Mouse (Mus musculus) gastrocnemius, adult 2 months (tissue): ENCODE measurements around the gene Bak1. TPM values are rescaled to one million over a fixed set of nuclear protein-coding genes. Genes with fewer than 3 reads are reported as not detected.
A peak's percentile ranks its signal among the peaks of the same experiment; 100 is the strongest.

Source experiments
- DNase-seq: peaks from one replicate; pipeline ENCODE4 v3.0.0; 2022
- H3K27ac ChIP-seq: fragments of 200-600 bp; 2 replicates; pipeline ENCODE4 v1.8.1; 2022; ENCODE audit warnings: mild to moderate bottlenecking
- H3K4me3 ChIP-seq: fragments of 200-600 bp; 2 replicates; pipeline ENCODE4 v1.8.1; 2022; ENCODE audit warnings: mild to moderate bottlenecking, moderate library complexity
- CTCF ChIP-seq: fragments of 200-600 bp; IDR thresholded peaks from 2 replicates; pipeline ENCODE4 v1.8.1; 2022; ENCODE audit warnings: antibody characterized with exemption, mild to moderate bottlenecking, moderate library complexity
- intact Hi-C: fragments of 180-260 bp; cut with DNase I; formaldehyde crosslinking; loops from one replicate; pipeline ENCODE4 v1.15.1; 2025
- total RNA-seq, 2 experiments: library from RNA; stranded (reverse); gene quantifications; 2 replicates each; pipeline ENCODE4 v1.2.3; 2021

Gene Bak1
- total RNA-seq, 2 experiments from 2014 or later: 15.5 to 20.1 TPM

GRCm38 (mm10) chr17:27064195-27064594 is 35.4 kb upstream of the Bak1 start:
- H3K4me3 ChIP-seq: no peak overlapping the region

DNA sequence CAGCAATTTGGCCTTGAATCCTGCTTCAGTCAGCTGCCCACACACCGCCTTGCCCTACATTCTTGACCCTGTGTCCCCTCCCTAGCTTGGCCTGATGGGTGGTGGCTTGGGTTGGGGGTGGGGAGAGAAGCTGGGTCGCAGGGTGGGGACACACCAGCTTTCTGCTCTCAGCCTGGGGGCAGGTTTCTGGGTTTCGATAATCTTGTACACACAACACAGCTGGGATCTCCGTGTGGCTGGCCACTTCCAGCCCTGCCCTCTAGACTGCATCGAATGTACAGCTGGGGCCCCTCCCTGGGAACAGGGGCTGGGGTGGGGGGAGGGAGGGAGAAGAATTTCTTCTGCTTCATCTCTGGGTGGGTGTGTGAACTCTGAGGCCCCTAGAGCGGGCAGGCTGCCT is 34.9 kb upstream of the Bak1 start:
- peak overlapping the region; percentile 28; the same call in 1 of the 2 replicates for H3K27ac ChIP-seq
- intact Hi-C loops: no loop called here
- DNase-seq: no peak
- no peak overlapping the region for H3K4me3 ChIP-seq
- TF ChIP-seq CTCF: no peak

More at GRCm38 (mm10) chr17:27064195-27064594, 35.4 kb upstream of the Bak1 start:
- no peak for TF ChIP-seq CTCF
- no peak for DNase-seq
- intact Hi-C loops: no loop called here
- peak overlapping the region; percentile 28; the same call in 1 of the 2 replicates for H3K27ac ChIP-seq

DNA sequence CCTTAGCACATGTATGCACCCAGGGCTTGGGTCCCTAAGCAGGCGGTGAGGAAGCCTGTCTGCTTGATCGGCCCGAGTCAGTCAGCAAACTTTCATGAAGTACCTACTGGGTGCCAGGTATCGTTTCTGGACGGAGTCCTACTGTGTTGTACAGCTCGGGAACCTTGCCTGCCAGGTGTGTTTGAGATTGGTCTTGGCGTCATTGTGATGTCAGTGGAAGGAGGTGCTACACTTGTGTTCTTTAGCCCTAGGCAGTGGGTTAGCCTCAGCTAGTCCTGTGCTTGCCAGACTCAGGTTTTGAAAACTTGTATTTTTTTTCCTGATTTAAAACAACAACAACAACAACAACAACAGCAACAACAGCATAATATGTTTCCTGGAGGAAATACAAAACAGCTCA is 33.9 kb upstream of the Bak1 start:
- intact Hi-C loops: no loop called here
- no peak overlapping the region for H3K4me3 ChIP-seq
- TF ChIP-seq CTCF: no peak
- no peak for DNase-seq
- no peak overlapping the region for H3K27ac ChIP-seq

DNA sequence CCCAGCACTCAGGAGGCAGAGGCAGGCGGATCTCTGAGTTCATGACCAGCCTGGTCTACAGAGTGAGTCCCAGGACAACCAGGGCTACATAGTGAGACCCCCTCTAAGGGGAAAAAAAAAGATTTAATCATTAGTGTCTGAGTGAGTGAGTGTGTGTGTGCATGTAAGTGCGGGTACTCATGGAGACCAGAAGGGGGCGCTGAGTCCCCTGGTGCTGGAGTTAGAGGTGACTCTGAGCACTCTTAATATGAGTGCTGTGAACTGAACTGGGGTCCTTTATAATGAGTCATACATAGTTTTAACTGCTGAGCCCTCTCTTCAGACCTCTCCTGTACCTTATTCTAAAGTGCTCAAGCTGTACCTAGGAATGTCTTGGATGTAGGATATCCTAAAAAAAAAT is 32.9 kb upstream of the Bak1 start:
- intact Hi-C loops: no loop called here
- no peak for TF ChIP-seq CTCF
- H3K4me3 ChIP-seq: no peak overlapping the region
- no peak overlapping the region for H3K27ac ChIP-seq
- DNase-seq: no peak

GRCm38 (mm10) chr17:27060698-27061097 is 31.9 kb upstream of the Bak1 start:
- H3K27ac ChIP-seq: no peak overlapping the region
- intact Hi-C loops: no loop called here

GRCm38 (mm10) chr17:27057517-27058055 is 28.8 kb upstream of the Bak1 start:
- no peak for TF ChIP-seq CTCF
- DNase-seq: no peak
- peak overlapping the region; percentile 79 for H3K4me3 ChIP-seq
- intact Hi-C loops: no loop called here
- H3K27ac ChIP-seq: peak overlapping the region; percentile 86

More at GRCm38 (mm10) chr17:27060698-27061097, 31.9 kb upstream of the Bak1 start:
- no peak for DNase-seq
- no peak for TF ChIP-seq CTCF
- H3K4me3 ChIP-seq: no peak overlapping the region

GRCm38 (mm10) chr17:27056812-27057516 is 28.2 kb upstream of the Bak1 start, which contains the start of gene Itpr3:
Gene Itpr3, plus strand, starts transcription at chr17:27057304.
- no peak for TF ChIP-seq CTCF
- intact Hi-C loops: no loop called here
- Histone ChIP-seq H3K4me3 (peak within 1 kb of the TSS; percentile 79), H3K27ac (peak within 1 kb of the TSS; percentile 86)
- DNase-seq: peak; percentile 79

GRCm38 (mm10) chr17:27056170-27056569 is 27.4 kb upstream of the Bak1 start:
- DNase-seq: peak; percentile 65
- TF ChIP-seq CTCF: no peak
- Histone ChIP-seq H3K4me3 (peak overlapping the region; percentile 79), H3K27ac (peak overlapping the region; percentile 86)
- intact Hi-C loops: no loop called here

DNA sequence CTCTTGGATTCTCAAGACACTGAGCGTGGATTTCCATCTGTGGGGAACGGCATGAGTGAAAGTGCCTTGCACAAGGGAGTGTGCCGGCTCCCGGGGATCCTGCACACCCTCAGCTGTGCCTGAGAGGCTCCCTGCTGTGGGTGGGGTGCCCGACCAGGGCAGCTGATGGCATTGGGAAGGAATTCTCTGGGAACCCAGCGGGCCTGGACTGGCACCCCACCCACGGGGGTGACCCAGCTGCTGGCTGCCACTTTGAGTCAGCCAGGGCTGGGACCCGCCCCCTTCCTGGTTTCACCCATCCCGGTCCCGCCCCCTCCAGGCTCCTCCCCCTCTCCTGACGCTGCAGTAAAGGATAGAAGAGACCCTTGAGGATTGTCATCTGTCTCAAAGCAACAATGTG is 22.7 kb upstream of the Bak1 start:
- H3K4me3 ChIP-seq: peak overlapping the region; percentile 47
- no peak for TF ChIP-seq CTCF
- H3K27ac ChIP-seq: peak overlapping the region; percentile 63
- DNase-seq: peak; percentile 65
- intact Hi-C loops: no loop called here

GRCm38 (mm10) chr17:27050853-27051252 is 22.0 kb upstream of the Bak1 start:
- H3K4me3 ChIP-seq: no peak overlapping the region
- no peak for TF ChIP-seq CTCF
- H3K27ac ChIP-seq: peak overlapping the region; percentile 63
- no peak for DNase-seq
- intact Hi-C loops: no loop called here

- intact Hi-C loops: no loop called here
- peak; percentile 39 for DNase-seq
- no peak for TF ChIP-seq CTCF
- Histone ChIP-seq H3K4me3 (no peak overlapping the region), H3K27ac (peak overlapping the region; percentile 69)
These were observed 19.8 kb upstream of the Bak1 start for GRCm38 (mm10) chr17:27048445-27049239.

DNA sequence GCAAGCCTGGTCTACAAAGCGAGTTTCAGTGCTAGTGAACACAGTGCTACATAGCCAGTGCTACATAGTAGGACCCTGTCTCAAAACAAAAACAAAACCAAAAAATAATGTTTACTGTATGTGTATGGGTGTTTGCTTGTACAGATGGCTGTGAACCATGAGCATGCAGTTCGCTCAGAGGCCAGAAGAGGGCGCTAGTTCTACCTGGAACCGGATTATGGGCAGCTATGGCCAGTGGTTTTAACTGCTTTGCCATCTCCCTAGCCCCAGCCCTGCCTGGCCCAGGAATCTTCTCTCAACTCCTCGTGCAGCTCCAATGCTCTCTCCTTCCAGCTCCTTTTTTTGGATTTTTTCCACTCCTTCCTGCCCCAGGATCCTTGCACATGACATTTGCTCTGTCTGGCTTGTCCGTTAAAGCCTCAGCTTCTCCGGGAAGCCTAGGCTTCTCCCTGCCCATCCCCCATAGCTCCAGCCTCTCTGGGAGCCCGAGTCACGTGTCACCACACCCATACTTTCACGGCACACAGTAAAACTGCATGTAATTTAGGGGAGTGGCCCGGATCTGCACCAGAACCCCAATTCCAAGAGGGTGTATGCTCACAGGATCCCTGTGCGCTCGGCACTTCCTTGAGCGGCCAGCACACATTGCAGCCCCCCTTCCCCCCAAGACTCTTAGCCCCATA is 19.1 kb upstream of the Bak1 start:
- peak overlapping the region; percentile 69 for H3K27ac ChIP-seq
- intact Hi-C loops: no loop called here

More for the DNA sequence above, 19.1 kb upstream of the Bak1 start:
- peak; percentile 44 for TF ChIP-seq CTCF
- no peak overlapping the region for H3K4me3 ChIP-seq
- DNase-seq: no peak
